Mouse (Mus musculus) liver, embryonic 14.5 days (tissue): Measurements from ENCODE around the gene Cacnb2.

Experiments
- CTCF ChIP-seq: IDR thresholded peaks from 2 replicates; pipeline ENCODE4 v1.5.1; 2016; ENCODE audit warnings: antibody characterized with exemption, low read depth, control low read depth
- EP300 ChIP-seq: IDR thresholded peaks from 2 replicates; pipeline ENCODE4 v1.6.1; 2016; ENCODE audit warnings: antibody characterized with exemption, low read depth

DNA sequence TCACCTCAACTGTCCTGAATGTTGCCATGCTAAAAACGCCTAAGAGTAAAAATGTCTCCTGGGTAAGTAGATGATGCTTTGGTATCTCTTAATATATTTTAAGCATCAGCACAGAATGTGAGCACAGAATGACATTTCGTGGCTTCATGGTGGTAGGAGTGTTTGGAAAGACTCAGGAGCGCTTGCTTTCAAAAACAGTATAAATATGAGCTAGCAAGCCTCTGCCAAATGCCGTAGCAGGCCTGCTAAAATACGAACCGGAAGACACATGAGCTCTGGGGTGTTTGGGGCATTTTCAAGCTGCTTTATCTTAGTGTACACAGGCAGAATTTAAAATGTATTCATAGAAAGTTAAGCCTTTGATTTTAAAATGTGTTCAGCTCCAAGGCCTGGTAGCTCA is 161.0 kb downstream of the Cacnb2 start:
- TF ChIP-seq CTCF: no peak
- no peak for TF ChIP-seq EP300
